Mouse (Mus musculus): Measurements from ENCODE around the gene Tmem39a.

Tmem39a gene

DNA sequence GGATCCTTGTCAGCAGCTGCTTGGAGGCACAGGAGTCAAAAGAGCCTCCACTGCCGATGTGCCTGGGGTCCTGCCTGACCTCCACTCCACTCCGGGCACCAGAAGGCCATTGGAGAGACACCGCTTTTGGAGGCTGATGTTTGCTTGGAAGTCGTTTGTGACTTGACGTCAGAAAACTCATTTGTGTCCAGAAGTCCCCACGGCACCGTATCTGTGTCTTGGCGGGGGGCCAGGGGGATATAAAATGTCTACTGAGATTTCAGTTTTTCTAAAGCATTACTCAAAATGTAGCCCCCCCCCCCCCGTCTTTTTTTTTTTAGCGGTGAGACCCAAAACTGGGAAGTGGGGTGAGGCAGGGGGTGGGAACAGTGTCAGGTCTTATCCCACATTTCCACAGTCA, 78.6 kb downstream of the Tmem39a start:
- DNase-seq, result no peak

All from lung, postnatal 36 days (tissue).